Comparison of ENCODE assay signal across 21 mouse cellular contexts in genomic region chr1:136077656-136078055, GRCm38 (mm10). TPM values are rescaled to one million over a fixed set of nuclear protein-coding genes. Genes with fewer than 3 reads are reported as not detected.
DNase-seq lines count a peak whose midpoint lies in the region.
"Had no signal": no experiment of that assay in that cellular context is flagged by ENCODE, and none has a peak within 500 bp of the region (broad histone marks: within the 10 kb centered on the region; RNA-seq: fewer than 3 reads in every experiment).

No protein-coding gene starts in this region.

- peak; percentile 75 for DNase-seq in gastrocnemius, adult 18-20 months (ENCODE audit: low spot score)
- no peak for DNase-seq in gastrocnemius, postnatal 4 days (ENCODE audit: low spot score in 2 of 2)
- peak; percentile 31 for DNase-seq in brain, adult 2 months (ENCODE audit: low read depth, low spot score)
- DNase-seq in gastrocnemius, adult 8-10 months (ENCODE audit: low spot score in 2 of 2): peak; percentile 42 to 54
- DNase-seq in gastrocnemius, postnatal 25 days: peak; percentile 46
- DNase-seq in kidney, postnatal 36 days: no peak
- no peak for DNase-seq in lung, postnatal 10 days
- DNase-seq: adrenal gland, postnatal 14 days; B cell, adult 2 months; cerebellum, adult 11-12 months; cerebellum, adult 8-10 months; cerebellum, postnatal 36 days; embryo, embryonic 11 days; heart, adult 2 months; kidney, adult 11 months had no signal

RNA-seq across cellular contexts. Expression of gene Cacna1s, which starts 25.1 kb away (rescaled TPM):
- 1,000 to 10,000 TPM in 1 of 2 experiments, 100 to 1,000 TPM in 1; 824 to 1,030 TPM for total RNA-seq in gastrocnemius, adult 18-20 months (2021)
- 100 to 1,000 TPM; 330 to 336 TPM for total RNA-seq in gastrocnemius, postnatal 4 days (2021)
- total RNA-seq in gastrocnemius, adult 8-10 months (2022): 1,000 to 10,000 TPM in 3 of 4 experiments, 100 to 1,000 TPM in 1; 844 to 1,101 (median 1,067) TPM
- total RNA-seq in gastrocnemius, postnatal 25 days (2021): 100 to 1,000 TPM; 763 to 788 TPM
- total RNA-seq: granulocyte monocyte progenitor cell, adult 5-6 weeks had no signal

RNA-seq across cellular contexts. Expression of gene Ascl5, which starts 27.1 kb away (rescaled TPM):
- not detected for total RNA-seq in gastrocnemius, adult 18-20 months (2021)
- not detected for total RNA-seq in gastrocnemius, postnatal 4 days (2021)
- not detected for total RNA-seq in gastrocnemius, adult 8-10 months (2022)
- total RNA-seq in gastrocnemius, postnatal 25 days (2021): not detected
- total RNA-seq: adrenal gland, adult 18-20 months; adrenal gland, postnatal 14 days; adrenal gland, postnatal 4 days; CH12.LX; G1E; granulocyte monocyte progenitor cell, adult 5-6 weeks; heart, adult 2 months; heart, postnatal 25 days had no signal

RNA-seq across cellular contexts. Expression of gene Kif21b, which starts 53.5 kb away (rescaled TPM):
- under 1 TPM; 0.53 to 0.74 TPM for total RNA-seq in gastrocnemius, adult 18-20 months (2021)
- 1 to 10 TPM; 1.9 TPM for total RNA-seq in gastrocnemius, postnatal 4 days (2021)
- under 1 TPM; 0.31 to 0.70 (median 0.34) TPM for total RNA-seq in gastrocnemius, adult 8-10 months (2022)
- total RNA-seq in gastrocnemius, postnatal 25 days (2021): under 1 TPM; 0.36 to 0.78 TPM

Comparison
In these comparisons a context has a peak if more than half of its experiments do, and no peak if none do; other contexts are left out.
1. DNase-seq: peak in gastrocnemius, adult 18-20 months (single experiment), brain, adult 2 months (single experiment), gastrocnemius, adult 8-10 months (2 of 2) and gastrocnemius, postnatal 25 days (single experiment); none in gastrocnemius, postnatal 4 days (0 of 2), kidney, postnatal 36 days (0 of 2) and lung, postnatal 10 days (single experiment).